Mouse (Mus musculus) bone marrow, adult 2 months (tissue): ENCODE measurements around the gene Aco2. TPM values are rescaled to one million over a fixed set of nuclear protein-coding genes. Genes with fewer than 3 reads are reported as not detected.

Experiments used
- H3K27ac ChIP-seq: fragments of 200-500 bp; 2 replicates; pipeline ENCODE4 v1.5.1; 2012; ENCODE audit warnings: low read depth, mild to moderate bottlenecking, control low read depth, inconsistent platforms, low read length; ENCODE audit not compliant: control insufficient read depth, poor library complexity, insufficient read depth
- H3K4me1 ChIP-seq: fragments of 200-500 bp; 2 replicates; pipeline ENCODE4 v1.6.1; 2011; ENCODE audit warnings: low read length; ENCODE audit not compliant: control insufficient read depth, insufficient read depth
- H3K4me3 ChIP-seq: fragments of 200-500 bp; replicated peaks from 2 replicates; pipeline ENCODE3; 2011; ENCODE audit warnings: mild to moderate bottlenecking, low read depth, low read length, control low read depth; ENCODE audit not compliant: control insufficient read depth
- CTCF ChIP-seq: fragments of 200-500 bp; IDR thresholded peaks from 2 replicates; pipeline ENCODE4 v1.5.1; 2011; ENCODE audit warnings: low read length, control low read depth; ENCODE audit not compliant: control insufficient read depth, insufficient read depth
- POLR2A ChIP-seq: fragments of 200-500 bp; IDR thresholded peaks from 2 replicates; pipeline ENCODE4 v1.6.1; 2011; ENCODE audit warnings: low read depth, mild to moderate bottlenecking, control low read depth, low read length, borderline replicate concordance; ENCODE audit not compliant: control insufficient read depth
- whole genome bisulfite sequencing: fragments of 180-500 bp; shearing (Covaris S2); methylation state at CpG from one replicate; pipeline ENCODE4 v1.1.7; 2018; 5-methylcytosine and 5-hydroxymethylcytosine counted together
- polyA plus RNA-seq: library from polyadenylated mRNA; stranded (reverse); fragments of >200 nt; gene quantifications from 2 replicates; pipeline ENCODE4 v1.2.4, GENCODE M21; 2011; ENCODE audit warnings: low replicate concordance; ENCODE audit not compliant: missing spikeins, insufficient read depth, insufficient read length

Gene Aco2
- polyA plus RNA-seq, 1 experiment, result 71.1 TPM

GRCm38 (mm10) chr15:81952310-81952709, 80.2 kb downstream of the Aco2 start:
- Histone ChIP-seq H3K4me1 (no peaks in the 10 kb centered on the region), H3K27ac (no peak overlapping the region), H3K4me3 (no peak overlapping the region)
- TF ChIP-seq CTCF (no peak), POLR2A (no peak)
- WGBS, result 91% methylated on average over 4 of the region's 4 CpGs

GRCm38 (mm10) chr15:81954151-81954583, 82.1 kb downstream of the Aco2 start:
- no peak for TF ChIP-seq CTCF
- TF ChIP-seq POLR2A, result no peak

GRCm38 (mm10) chr15:81954716-81955115, 82.6 kb downstream of the Aco2 start:
- WGBS, result 88% methylated on average over 6 of the region's 6 CpGs

More at GRCm38 (mm10) chr15:81954151-81954583, 82.1 kb downstream of the Aco2 start:
- H3K4me1 ChIP-seq, result no peaks in the 10 kb centered on the region
- no peak overlapping the region for H3K4me3 ChIP-seq
- 88% methylated on average over 9 of the region's 9 CpGs for WGBS
- peak overlapping the region; percentile 23; the same call in 1 of the 2 replicates for H3K27ac ChIP-seq

GRCm38 (mm10) chr15:81955414-81955813, 83.3 kb downstream of the Aco2 start:
- TF ChIP-seq CTCF, result no peak
- H3K4me1 ChIP-seq, result no peaks in the 10 kb centered on the region
- WGBS, result 95% methylated on average over 15 of the region's 15 CpGs
- no peak overlapping the region for H3K27ac ChIP-seq
- no peak overlapping the region for H3K4me3 ChIP-seq

More at GRCm38 (mm10) chr15:81954716-81955115, 82.6 kb downstream of the Aco2 start:
- peak overlapping the region; percentile 23; the same call in 1 of the 2 replicates for H3K27ac ChIP-seq
- H3K4me3 ChIP-seq, result no peak overlapping the region
- no peaks in the 10 kb centered on the region for H3K4me1 ChIP-seq
- no peak for TF ChIP-seq POLR2A
- TF ChIP-seq CTCF, result no peak

GRCm38 (mm10) chr15:81956457-81956856, 84.3 kb downstream of the Aco2 start:
- Histone ChIP-seq H3K4me3 (no peak overlapping the region), H3K27ac (no peak overlapping the region; the same call in 1 of the 2 replicates), H3K4me1 (no peaks in the 10 kb centered on the region)
- TF ChIP-seq CTCF, result peak; percentile 85
- TF ChIP-seq POLR2A, result no peak
- 64% methylated on average over 8 of the region's 8 CpGs for WGBS

GRCm38 (mm10) chr15:81957598-81957997, 85.5 kb downstream of the Aco2 start:
- no peak overlapping the region for H3K27ac ChIP-seq
- H3K4me1 ChIP-seq, result no peaks in the 10 kb centered on the region
- no peak overlapping the region for H3K4me3 ChIP-seq
- WGBS, result 88% methylated on average over 11 of the region's 11 CpGs
- no peak for TF ChIP-seq POLR2A

GRCm38 (mm10) chr15:81958906-81959305, 86.8 kb downstream of the Aco2 start:
- Histone ChIP-seq H3K27ac (peak overlapping the region; percentile 17; the same call in 1 of the 2 replicates), H3K4me1 (no peaks in the 10 kb centered on the region), H3K4me3 (no peak overlapping the region)
- WGBS, result 35% methylated on average over 3 of the region's 3 CpGs
- TF ChIP-seq POLR2A (no peak), CTCF (no peak)

- Histone ChIP-seq H3K4me1 (no peaks in the 10 kb centered on the region), H3K4me3 (peak within 1 kb of the TSS; percentile 81), H3K27ac (peak within 1 kb of the TSS; percentile 43)
- peak; percentile 83 for TF ChIP-seq CTCF
- peak; percentile 59; the same call in 1 of the 2 replicates for TF ChIP-seq POLR2A
- under 1% methylated on average over 77 of the region's 77 CpGs for WGBS
Observed at GRCm38 (mm10) chr15:81960171-81961077, 88.3 kb downstream of the Aco2 start, which contains the start of gene Pmm1. Gene Pmm1 (minus strand): TSS chr15:81960930.

GRCm38 (mm10) chr15:81961078-81961451, 89.0 kb downstream of the Aco2 start:
- TF ChIP-seq CTCF (no peak), POLR2A (no peak)
- no peaks in the 10 kb centered on the region for H3K4me1 ChIP-seq
- WGBS, result under 1% methylated on average over 8 of the region's 8 CpGs
- no peak overlapping the region for H3K27ac ChIP-seq
- peak overlapping the region; percentile 66 for H3K4me3 ChIP-seq
